Mouse (Mus musculus): ENCODE measurements around the gene Unc79. TPM values are rescaled to one million over a fixed set of nuclear protein-coding genes. Genes with fewer than 3 reads are reported as not detected.

The Unc79 gene
- total and polyA plus RNA-seq, 2 experiments from 2014 or later, result 0.07 TPM; not detected in 1

GRCm38 (mm10) chr12:102930335-102930734 lies 18.3 kb upstream of the Unc79 start:
- no peak overlapping the region for H3K4me2 ChIP-seq (ENCODE audit: low read depth, low read length)
- H3K4me3 ChIP-seq (ENCODE audit: low read depth, low read length), result no peak overlapping the region
- TF ChIP-seq EP300 (IDR thresholded peaks at IDR 0.05; ENCODE audit: low read depth), result no peak
- no peak for TF ChIP-seq CTCF (IDR thresholded peaks at IDR 0.05; ENCODE audit: low read depth)
- no peak overlapping the region for H3K27ac ChIP-seq (ENCODE audit: low read depth)
- H3K9me3 ChIP-seq (replicated peaks; ENCODE audit: control insufficient read depth, low read length), result no peaks in the 10 kb centered on the region
- WGBS, result 71% methylated on average over 1 of the region's 1 CpGs
- H3K36me3 ChIP-seq (replicated peaks; ENCODE audit: control insufficient read depth, insufficient read depth, low read length), result no peaks in the 10 kb centered on the region
- no peaks in the 10 kb centered on the region for H3K4me1 ChIP-seq (ENCODE audit: control insufficient read depth, insufficient read depth)
- no peak for DNase-seq (ENCODE audit: low spot score)
- H3K9ac ChIP-seq (replicated peaks; ENCODE audit: low read depth, low read length), result no peak overlapping the region
- no peaks in the 10 kb centered on the region for H3K27me3 ChIP-seq (ENCODE audit: control insufficient read depth, insufficient read depth, low read length)
- ATAC-seq (ENCODE audit: insufficient read depth, low read depth), result no peak

- DNase-seq (ENCODE audit: low spot score) (no peak), ATAC-seq (ENCODE audit: insufficient read depth, low read depth) (no peak)
- no peaks in the 10 kb centered on the region for H3K36me3 ChIP-seq (replicated peaks; ENCODE audit: control insufficient read depth, insufficient read depth, low read length)
- no peak overlapping the region for H3K9ac ChIP-seq (replicated peaks; ENCODE audit: low read depth, low read length)
- H3K4me3 ChIP-seq (ENCODE audit: low read depth, low read length), result no peak overlapping the region
- H3K27me3 ChIP-seq (ENCODE audit: control insufficient read depth, insufficient read depth, low read length), result no peaks in the 10 kb centered on the region
- no peak for TF ChIP-seq EP300 (IDR thresholded peaks at IDR 0.05; ENCODE audit: low read depth)
- TF ChIP-seq CTCF (IDR thresholded peaks at IDR 0.05; ENCODE audit: low read depth), result no peak
- H3K27ac ChIP-seq (ENCODE audit: low read depth), result no peak overlapping the region
- no peak overlapping the region for H3K4me2 ChIP-seq (ENCODE audit: low read depth, low read length)
- H3K9me3 ChIP-seq (replicated peaks; ENCODE audit: control insufficient read depth, low read length), result no peaks in the 10 kb centered on the region
- no peaks in the 10 kb centered on the region for H3K4me1 ChIP-seq (ENCODE audit: control insufficient read depth, insufficient read depth)
- 79% methylated on average over 7 of the region's 7 CpGs for WGBS
These were observed 17.9 kb upstream of the Unc79 start for GRCm38 (mm10) chr12:102930789-102931188.

GRCm38 (mm10) chr12:102935892-102936291 lies 12.8 kb upstream of the Unc79 start:
- Histone ChIP-seq H3K9ac (replicated peaks; ENCODE audit: low read depth, low read length) (no peak overlapping the region), H3K4me1 (ENCODE audit: control insufficient read depth, insufficient read depth) (no peaks in the 10 kb centered on the region), H3K9me3 (replicated peaks; ENCODE audit: control insufficient read depth, low read length) (no peaks in the 10 kb centered on the region), H3K4me3 (ENCODE audit: low read depth, low read length) (no peak overlapping the region), H3K36me3 (replicated peaks; ENCODE audit: control insufficient read depth, insufficient read depth, low read length) (no peaks in the 10 kb centered on the region), H3K27me3 (ENCODE audit: control insufficient read depth, insufficient read depth, low read length) (no peaks in the 10 kb centered on the region), H3K4me2 (ENCODE audit: low read depth, low read length) (no peak overlapping the region), H3K27ac (ENCODE audit: low read depth) (no peak overlapping the region)
- no peak for ATAC-seq (ENCODE audit: insufficient read depth, low read depth)
- 46% methylated on average over 1 of the region's 1 CpGs for WGBS
- TF ChIP-seq EP300 (IDR thresholded peaks at IDR 0.05; ENCODE audit: low read depth) (no peak), CTCF (IDR thresholded peaks at IDR 0.05; ENCODE audit: low read depth) (no peak)
- DNase-seq (ENCODE audit: low spot score), result no peak

- H3K9ac ChIP-seq (replicated peaks; ENCODE audit: low read depth, low read length), result no peak overlapping the region
- peaks cover 16% of the 10 kb centered on the region; the same call in 1 of the 2 replicates for H3K4me1 ChIP-seq (ENCODE audit: control insufficient read depth, insufficient read depth)
- no peak overlapping the region for H3K4me2 ChIP-seq (ENCODE audit: low read depth, low read length)
- no peaks in the 10 kb centered on the region for H3K9me3 ChIP-seq (replicated peaks; ENCODE audit: control insufficient read depth, low read length)
- H3K27me3 ChIP-seq (ENCODE audit: control insufficient read depth, insufficient read depth, low read length), result peaks cover 14% of the 10 kb centered on the region
- H3K36me3 ChIP-seq (replicated peaks; ENCODE audit: control insufficient read depth, insufficient read depth, low read length), result no peaks in the 10 kb centered on the region
- no peak for TF ChIP-seq CTCF (IDR thresholded peaks at IDR 0.05; ENCODE audit: low read depth)
- no peak for TF ChIP-seq EP300 (IDR thresholded peaks at IDR 0.05; ENCODE audit: low read depth)
- no peak for ATAC-seq (ENCODE audit: insufficient read depth, low read depth)
- no peak for DNase-seq (ENCODE audit: low spot score)
- no peak overlapping the region for H3K27ac ChIP-seq (ENCODE audit: low read depth)
- WGBS, result 67% methylated on average over 1 of the region's 1 CpGs
- H3K4me3 ChIP-seq (ENCODE audit: low read depth, low read length), result no peak overlapping the region
These were observed 3.1 kb upstream of the Unc79 start for GRCm38 (mm10) chr12:102945571-102945970.

GRCm38 (mm10) chr12:102947826-102948225 lies 833 bp upstream of the Unc79 start:
- H3K27ac ChIP-seq (ENCODE audit: low read depth), result no peak overlapping the region
- H3K9me3 ChIP-seq (replicated peaks; ENCODE audit: control insufficient read depth, low read length), result no peaks in the 10 kb centered on the region
- ATAC-seq (ENCODE audit: insufficient read depth, low read depth) (no peak), DNase-seq (ENCODE audit: low spot score) (no peak)
- H3K4me1 ChIP-seq (ENCODE audit: control insufficient read depth, insufficient read depth), result peaks cover 16% of the 10 kb centered on the region; the same call in 1 of the 2 replicates
- H3K4me3 ChIP-seq (ENCODE audit: low read depth, low read length), result no peak overlapping the region
- TF ChIP-seq CTCF (IDR thresholded peaks at IDR 0.05; ENCODE audit: low read depth) (no peak), EP300 (IDR thresholded peaks at IDR 0.05; ENCODE audit: low read depth) (no peak)
- no peak overlapping the region for H3K9ac ChIP-seq (replicated peaks; ENCODE audit: low read depth, low read length)
- peaks cover 14% of the 10 kb centered on the region for H3K27me3 ChIP-seq (ENCODE audit: control insufficient read depth, insufficient read depth, low read length)
- no peaks in the 10 kb centered on the region for H3K36me3 ChIP-seq (replicated peaks; ENCODE audit: control insufficient read depth, insufficient read depth, low read length)
- H3K4me2 ChIP-seq (ENCODE audit: low read depth, low read length), result no peak overlapping the region
- WGBS, result 25% methylated on average over 10 of the region's 10 CpGs
